Mouse (Mus musculus) heart, postnatal 4 days (tissue): Measurements from ENCODE around the gene Bpnt1. TPM values are rescaled to one million over a fixed set of nuclear protein-coding genes. Genes with fewer than 3 reads are reported as not detected.

Source experiments
- DNase-seq: peaks from one replicate; pipeline ENCODE4 v3.0.0; 2021
- microRNA-seq, 2 experiments: library from miRNA; unstranded; fragments of <30 nt; microRNA quantifications; one replicate each; pipeline ENCODE4 v1.2.0; 2021 to 2022
- total RNA-seq, 2 experiments: library from RNA; stranded (reverse); gene quantifications; 2 replicates each; pipeline ENCODE4 v1.2.3; 2021

The Bpnt1 gene
- total RNA-seq, 2 experiments from 2014 or later = 27.8 to 29.8 TPM

GRCm38 (mm10) chr1:185405921-185406320 is 74.0 kb downstream of the Bpnt1 start:
- DNase-seq = peak; percentile 17

Small RNAs within 50 kb of the gene (microRNA-seq; reads per million reads assigned to microRNA genes)
- gene Mir194-1 (38.4 to 60.5 reads per million in 2 experiments), gene Mir215 (183 to 462 reads per million in 2 experiments)

Other genes with a start within 250 kb of the Bpnt1 start
- 10 to 100 TPM; 25.4 to 29.1 TPM for gene Rab3gap2, start 128.0 kb upstream of the Bpnt1 start, total RNA-seq
- gene Iars2, start 2.8 kb upstream of the Bpnt1 start, total RNA-seq = 10 to 100 TPM; 71.5 to 73.4 TPM
- 10 to 100 TPM; 82.0 to 88.0 TPM for gene Eprs, start 30.9 kb downstream of the Bpnt1 start, total RNA-seq
- gene Slc30a10, start 122.7 kb downstream of the Bpnt1 start, total RNA-seq = not detected